Mouse (Mus musculus): ENCODE results near the gene Gak.

The Gak gene

GRCm38 (mm10) chr5:108581361-108581891 is 48.1 kb downstream of the Gak start:
- DNase-seq, result no peak

- no peak for DNase-seq
These were observed 56.5 kb downstream of the Gak start for GRCm38 (mm10) chr5:108573054-108573453.

GRCm38 (mm10) chr5:108570991-108571390 is 58.6 kb downstream of the Gak start:
- DNase-seq, result no peak

GRCm38 (mm10) chr5:108567104-108567503 is 62.5 kb downstream of the Gak start:
- no peak for DNase-seq

- no peak for DNase-seq
These were observed 63.0 kb downstream of the Gak start for GRCm38 (mm10) chr5:108566523-108566922.

GRCm38 (mm10) chr5:108565381-108565780 is 64.2 kb downstream of the Gak start:
- DNase-seq, result no peak

- no peak for DNase-seq
These were observed 65.2 kb downstream of the Gak start for GRCm38 (mm10) chr5:108564346-108564745.

- DNase-seq, result no peak
These were observed 67.1 kb downstream of the Gak start for GRCm38 (mm10) chr5:108562483-108562882.

- no peak for DNase-seq
These were observed 72.6 kb downstream of the Gak start for GRCm38 (mm10) chr5:108556986-108557385.

- no peak for DNase-seq
These were observed 75.5 kb downstream of the Gak start for GRCm38 (mm10) chr5:108554041-108554440.

- no peak for DNase-seq
These were observed 79.4 kb downstream of the Gak start for GRCm38 (mm10) chr5:108550207-108550594.

- DNase-seq, result no peak
These were observed 79.9 kb downstream of the Gak start, which contains the start of gene Cplx1 for GRCm38 (mm10) chr5:108549489-108550206. Cplx1 (minus strand) TSS chr5:108550024.

GRCm38 (mm10) chr5:108549137-108549488 is 80.4 kb downstream of the Gak start:
- no peak for DNase-seq

- DNase-seq, result no peak
These were observed 81.9 kb downstream of the Gak start for GRCm38 (mm10) chr5:108547636-108548035.

GRCm38 (mm10) chr5:108543516-108544291 is 85.9 kb downstream of the Gak start:
- DNase-seq, result no peak

GRCm38 (mm10) chr5:108534188-108534587 is 95.4 kb downstream of the Gak start:
- DNase-seq, result no peak

- DNase-seq, result no peak
These were observed 107.0 kb downstream of the Gak start for GRCm38 (mm10) chr5:108522597-108522996.

GRCm38 (mm10) chr5:108521896-108522295 is 107.7 kb downstream of the Gak start:
- no peak for DNase-seq

GRCm38 (mm10) chr5:108521016-108521415 is 108.5 kb downstream of the Gak start:
- no peak for DNase-seq

- DNase-seq, result no peak
These were observed 109.4 kb downstream of the Gak start for GRCm38 (mm10) chr5:108520153-108520552.
